Mouse (Mus musculus) brain, embryonic 14.5 days (tissue): ENCODE measurements around the gene Gpx8. TPM values are rescaled to one million over a fixed set of nuclear protein-coding genes. Genes with fewer than 3 reads are reported as not detected.

Experiments used
- DNase-seq: peaks from one replicate; pipeline ENCODE4 v3.0.0-alpha.2; 2011; ENCODE audit warnings: low read depth
- CTCF ChIP-seq: fragments of 200-500 bp; IDR thresholded peaks from 2 replicates; pipeline ENCODE4 v1.5.1; 2012; ENCODE audit warnings: inconsistent platforms, mild to moderate bottlenecking, moderate library complexity, borderline replicate concordance; ENCODE audit not compliant: insufficient read depth, insufficient read length; ENCODE audit errors: extremely low read depth
- POLR2A ChIP-seq: fragments of 200-500 bp; IDR thresholded peaks from 2 replicates; pipeline ENCODE4 v1.6.1; 2012; ENCODE audit warnings: mild to moderate bottlenecking, inconsistent platforms, borderline replicate concordance; ENCODE audit not compliant: poor library complexity, insufficient read depth, insufficient read length, severe bottlenecking; ENCODE audit errors: extremely low read depth
- polyA plus RNA-seq: library from polyadenylated mRNA; depleted of rRNA; stranded (reverse); fragments of >200 nt; gene quantifications from 2 replicates; pipeline ENCODE4 v1.2.3, GENCODE M21; 2012; rRNA removed

Gpx8 gene
- polyA plus RNA-seq, 1 experiment = 30.1 TPM

DNA sequence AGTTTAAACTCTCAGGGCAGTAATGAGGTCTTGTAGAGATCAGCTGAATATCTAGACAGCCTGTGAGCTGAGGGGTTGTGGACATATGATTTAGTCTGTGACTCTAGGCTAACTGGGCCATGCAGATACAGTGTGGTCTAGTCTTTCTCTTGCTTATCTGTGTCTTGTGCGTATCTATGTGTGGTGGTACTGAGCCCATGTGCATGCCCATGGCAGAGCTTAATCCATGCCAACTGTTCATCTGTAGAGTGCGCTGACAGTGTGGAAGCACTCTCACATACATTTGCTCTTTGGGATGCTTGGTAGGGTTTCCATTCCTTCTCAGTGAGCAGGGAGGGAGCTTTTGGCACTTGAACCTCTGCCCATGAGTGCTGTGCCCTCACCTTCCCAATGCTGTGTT, 24.7 kb downstream of the Gpx8 start:
- DNase-seq = no peak
- no peak for TF ChIP-seq POLR2A
- TF ChIP-seq CTCF = no peak

GRCm38 (mm10) chr13:113013174-113013953, 32.8 kb downstream of the Gpx8 start:
- DNase-seq = peak; percentile 86

GRCm38 (mm10) chr13:113012683-113013082, 33.5 kb downstream of the Gpx8 start:
- TF ChIP-seq POLR2A (no peak), CTCF (no peak)
- DNase-seq = no peak

DNA sequence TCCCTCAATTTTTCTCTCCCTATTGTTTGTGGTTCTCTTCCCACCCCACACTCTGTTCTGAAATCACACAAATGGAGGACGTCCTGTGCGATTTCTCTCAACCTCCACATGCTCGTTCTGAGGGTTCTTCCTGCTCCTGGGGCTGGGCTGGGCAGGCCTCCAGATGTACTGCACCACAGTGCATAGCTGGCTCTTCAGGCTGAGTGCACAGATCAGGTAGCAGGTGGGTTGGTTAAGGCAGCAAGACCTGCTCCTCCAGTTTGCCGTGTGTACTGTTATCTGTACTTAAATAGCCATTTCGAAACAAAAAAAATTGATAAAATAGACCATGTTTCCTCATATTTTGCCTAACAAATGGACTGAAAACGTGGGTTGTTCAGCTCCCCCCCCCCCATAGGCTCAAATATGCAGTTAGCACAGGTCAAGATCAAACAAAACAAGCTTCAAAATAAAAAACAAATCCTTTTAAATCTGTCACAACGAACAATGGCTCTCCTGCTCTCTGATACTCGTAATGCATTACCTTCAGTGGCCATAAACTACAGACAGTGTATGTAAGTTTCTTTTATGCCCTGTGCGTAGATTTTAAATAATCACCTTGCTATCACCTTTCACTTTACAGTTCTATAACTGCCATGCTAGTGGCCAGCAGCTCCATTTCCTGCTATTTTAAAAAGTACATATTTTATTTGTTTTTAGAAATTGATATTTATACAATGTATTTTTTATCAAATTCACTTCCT, 45.5 kb downstream of the Gpx8 start:
- DNase-seq = no peak
- TF ChIP-seq POLR2A (no peak), CTCF (no peak)

GRCm38 (mm10) chr13:113000090-113000489, 46.1 kb downstream of the Gpx8 start:
- DNase-seq = no peak
- TF ChIP-seq POLR2A (no peak), CTCF (no peak)

GRCm38 (mm10) chr13:112998427-112999201, 47.6 kb downstream of the Gpx8 start:
- TF ChIP-seq CTCF (no peak), POLR2A (no peak)

DNA sequence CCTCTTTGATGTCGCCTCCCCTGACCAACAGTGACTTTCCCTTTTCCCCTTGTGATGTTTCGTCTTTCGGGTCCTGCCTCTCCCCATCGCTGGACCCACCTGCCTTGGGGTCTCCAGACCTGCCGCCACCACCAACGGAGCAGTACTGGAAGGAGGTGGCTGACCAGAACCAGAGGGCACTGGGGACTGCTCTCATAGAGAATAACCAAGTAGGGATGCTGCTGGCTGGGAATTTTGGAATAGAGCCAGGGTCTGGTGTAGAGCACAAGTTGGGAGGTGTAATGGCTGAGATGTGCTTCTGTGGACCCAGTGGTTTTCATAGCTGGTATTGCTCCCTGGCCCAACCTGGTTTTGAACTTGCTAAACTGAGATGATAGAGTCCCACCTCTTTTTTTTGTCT, 48.8 kb downstream of the Gpx8 start:
- TF ChIP-seq CTCF (no peak), POLR2A (no peak)

More at GRCm38 (mm10) chr13:112998427-112999201, 47.6 kb downstream of the Gpx8 start:
- peak; percentile 71 for DNase-seq

DNA sequence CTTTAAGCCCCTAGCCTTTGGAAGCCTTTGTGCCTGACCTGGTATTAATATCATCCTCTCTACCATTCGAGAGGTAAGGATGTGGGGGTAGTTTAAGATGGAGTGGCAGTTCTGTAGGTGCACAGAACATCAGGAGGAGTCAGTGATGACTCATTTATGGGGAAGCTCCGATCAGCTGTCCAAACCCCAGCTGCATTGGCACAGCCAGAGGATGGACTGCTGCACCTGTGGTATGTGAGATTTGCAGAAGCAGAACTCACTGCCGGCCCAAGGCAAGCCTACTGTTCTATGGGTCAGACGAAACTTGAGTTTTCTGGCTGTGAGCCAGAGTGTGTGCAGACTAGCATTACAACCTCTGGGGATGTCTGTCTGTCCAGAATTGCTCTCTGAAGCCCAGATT, 49.8 kb downstream of the Gpx8 start:
- no peak for TF ChIP-seq POLR2A
- TF ChIP-seq CTCF = no peak
- DNase-seq = no peak

More for the DNA sequence above, 48.8 kb downstream of the Gpx8 start:
- no peak for DNase-seq

DNA sequence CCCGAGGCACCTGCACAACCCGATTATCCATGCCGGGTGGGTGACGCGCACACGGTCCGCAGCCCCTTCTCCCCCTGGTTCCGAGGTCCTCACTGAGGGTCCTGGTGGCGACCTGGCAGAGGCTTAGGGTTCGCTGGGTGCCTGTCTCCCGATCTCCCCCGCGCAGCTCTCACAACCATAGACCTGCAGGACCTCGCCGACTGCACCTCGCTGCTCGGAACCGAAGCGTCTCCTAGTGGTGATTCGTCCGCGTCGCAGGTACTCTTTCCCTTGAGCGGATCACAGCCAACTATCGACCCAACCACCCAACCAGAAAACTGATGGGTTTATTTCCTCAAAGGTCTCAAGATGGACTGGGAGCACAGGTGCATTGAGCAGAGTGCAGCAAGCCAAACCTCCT, 52.0 kb downstream of the Gpx8 start:
- DNase-seq = peak; percentile 78
- peak; percentile 78 for TF ChIP-seq CTCF
- no peak for TF ChIP-seq POLR2A

- TF ChIP-seq CTCF (no peak), POLR2A (no peak)
- peak; percentile 42 for DNase-seq
Observed at GRCm38 (mm10) chr13:112993531-112994152, 52.6 kb downstream of the Gpx8 start, which contains the start of gene Mcidas. Mcidas (plus strand) TSS chr13:112993845.

Other genes starting within 250 kb of the Gpx8 start
- gene Plpp1, start 245.6 kb downstream of the Gpx8 start, polyA plus RNA-seq = 30.6 and 31.5 TPM in 2 replicates
- 47.8 and 56.2 TPM in 2 replicates for gene Mtrex, start 119.0 kb downstream of the Gpx8 start, polyA plus RNA-seq
- 13.7 and 18.9 TPM in 2 replicates for gene Dhx29, start 119.0 kb downstream of the Gpx8 start, polyA plus RNA-seq
- 3.0 and 3.8 TPM in 2 replicates for gene Ccno, start 58.6 kb downstream of the Gpx8 start, polyA plus RNA-seq
- gene Mcidas, start 52.6 kb downstream of the Gpx8 start, polyA plus RNA-seq = 0.85 and 1.1 TPM in 2 replicates
- 0.86 and 1.1 TPM in 2 replicates for gene Cdc20b, start 11.3 kb downstream of the Gpx8 start, polyA plus RNA-seq
- gene Gzma, start 54.6 kb upstream of the Gpx8 start, polyA plus RNA-seq = not detected in 2 replicates
- gene Esm1, start 163.2 kb upstream of the Gpx8 start, polyA plus RNA-seq = 0.68 and 1.4 TPM in 2 replicates
- not detected in 2 replicates for gene Gzmk, start 179.5 kb upstream of the Gpx8 start, polyA plus RNA-seq
- 1.5 and 2.7 TPM in 2 replicates for gene BC067074, start 246.7 kb upstream of the Gpx8 start, polyA plus RNA-seq